Mouse (Mus musculus) liver, adult 2 months (tissue): ENCODE data around the gene Soat1.

ENCODE experiments used
- CTCF ChIP-seq: fragments of 200-500 bp; IDR thresholded peaks from 2 replicates; pipeline ENCODE4 v1.5.1; 2011; ENCODE audit warnings: low read depth, low read length, control low read depth
- POLR2A ChIP-seq: fragments of 200-500 bp; IDR thresholded peaks from 2 replicates; pipeline ENCODE4 v1.6.1; 2011; ENCODE audit warnings: low read length, control low read depth; ENCODE audit not compliant: insufficient read depth; ENCODE audit errors: extremely low read depth

DNA sequence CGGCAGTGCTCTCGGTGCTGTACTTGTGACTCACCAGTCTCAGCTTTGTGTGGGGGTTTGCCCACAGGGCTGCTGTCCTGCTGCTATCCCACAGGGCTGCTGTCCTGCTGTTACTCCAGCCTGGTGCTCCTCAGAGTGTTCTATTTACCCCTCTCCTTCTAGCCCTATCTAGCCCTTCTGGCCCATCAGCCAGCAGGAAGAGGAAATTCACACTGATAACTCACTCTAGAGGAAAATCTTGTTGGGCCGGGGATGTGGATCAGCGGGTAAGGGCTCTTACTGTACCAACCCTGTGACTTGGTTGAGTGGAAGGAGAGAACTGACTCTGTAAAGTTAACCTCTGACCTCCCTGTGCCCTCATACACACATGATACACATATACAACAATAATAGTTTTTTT is 81.0 kb downstream of the Soat1 start:
- TF ChIP-seq CTCF (no peak), POLR2A (no peak)
